Mouse (Mus musculus) intestine, postnatal 0 days (tissue): ENCODE results near the gene Ak3. TPM values are rescaled to one million over a fixed set of nuclear protein-coding genes. Genes with fewer than 3 reads are reported as not detected.

ENCODE experiments used
- ATAC-seq: fragments of 200-750 bp; cut with Nextera tagmentation; 2 replicates; pipeline ENCODE4 v1.8.0; 2017; ENCODE audit warnings: mild to moderate bottlenecking, moderate TSS enrichment, moderate library complexity
- H3K27ac ChIP-seq: fragments of 300-500 bp; sonication (generic); 2 replicates; pipeline ENCODE4 v1.5.1; 2014; ENCODE audit warnings: mild to moderate bottlenecking, low read depth, low read length, moderate library complexity
- H3K27me3 ChIP-seq: fragments of 300-500 bp; sonication (generic); replicated peaks from 2 replicates; pipeline ENCODE4 v1.6.1; 2014; ENCODE audit warnings: low read length, mixed read lengths; ENCODE audit not compliant: control insufficient read depth, insufficient read depth
- H3K36me3 ChIP-seq: fragments of 300-500 bp; sonication (generic); 2 replicates; pipeline ENCODE4 v1.6.1; 2014; ENCODE audit warnings: mild to moderate bottlenecking, moderate library complexity; ENCODE audit not compliant: control insufficient read depth, insufficient read depth
- H3K4me1 ChIP-seq: fragments of 300-500 bp; sonication (generic); replicated peaks from 2 replicates; pipeline ENCODE4 v1.6.1; 2014; ENCODE audit warnings: antibody characterized with exemption, low read length, mixed read lengths; ENCODE audit not compliant: control insufficient read depth, insufficient read depth
- H3K4me2 ChIP-seq: fragments of 300-500 bp; sonication (generic); replicated peaks from 2 replicates; pipeline ENCODE4 v1.6.1; 2014; ENCODE audit warnings: low read depth, mild to moderate bottlenecking, moderate library complexity
- H3K4me3 ChIP-seq: fragments of 300-500 bp; sonication (generic); 2 replicates; pipeline ENCODE4 v1.5.1; 2014; ENCODE audit warnings: low read depth, low read length
- H3K9ac ChIP-seq: fragments of 300-500 bp; sonication (generic); 2 replicates; pipeline ENCODE4 v1.6.1; 2014; ENCODE audit warnings: mild to moderate bottlenecking, low read depth, low read length
- H3K9me3 ChIP-seq: fragments of 300-500 bp; sonication (generic); 2 replicates; pipeline ENCODE4 v1.6.1; 2016; ENCODE audit warnings: mixed run types; ENCODE audit not compliant: control insufficient read depth
- CTCF ChIP-seq: sonication (generic); IDR thresholded peaks from 2 replicates; pipeline ENCODE4 v1.5.1; 2016; ENCODE audit warnings: low read depth, mild to moderate bottlenecking, control low read depth, antibody characterized with exemption, moderate library complexity
- WGBS: fragments of 180-500 bp; shearing (Covaris S2); extraction: QIAGEN DNeasy Blood & Tissue Kit; methylation state at CpG from one replicate; pipeline ENCODE4 v1.1.7; 2014; 5-methylcytosine and 5-hydroxymethylcytosine counted together
- polyA plus RNA-seq: library from polyadenylated mRNA; unstranded; fragments of >200 nt; fragmentation: Nextera tagmentation; extraction: Ambion mirVana; gene quantifications from 2 replicates; pipeline ENCODE4 v1.2.1, GENCODE M21; 2015

Gene Ak3
- polyA plus RNA-seq, 1 experiment from 2014 or later = 70.4 TPM

DNA sequence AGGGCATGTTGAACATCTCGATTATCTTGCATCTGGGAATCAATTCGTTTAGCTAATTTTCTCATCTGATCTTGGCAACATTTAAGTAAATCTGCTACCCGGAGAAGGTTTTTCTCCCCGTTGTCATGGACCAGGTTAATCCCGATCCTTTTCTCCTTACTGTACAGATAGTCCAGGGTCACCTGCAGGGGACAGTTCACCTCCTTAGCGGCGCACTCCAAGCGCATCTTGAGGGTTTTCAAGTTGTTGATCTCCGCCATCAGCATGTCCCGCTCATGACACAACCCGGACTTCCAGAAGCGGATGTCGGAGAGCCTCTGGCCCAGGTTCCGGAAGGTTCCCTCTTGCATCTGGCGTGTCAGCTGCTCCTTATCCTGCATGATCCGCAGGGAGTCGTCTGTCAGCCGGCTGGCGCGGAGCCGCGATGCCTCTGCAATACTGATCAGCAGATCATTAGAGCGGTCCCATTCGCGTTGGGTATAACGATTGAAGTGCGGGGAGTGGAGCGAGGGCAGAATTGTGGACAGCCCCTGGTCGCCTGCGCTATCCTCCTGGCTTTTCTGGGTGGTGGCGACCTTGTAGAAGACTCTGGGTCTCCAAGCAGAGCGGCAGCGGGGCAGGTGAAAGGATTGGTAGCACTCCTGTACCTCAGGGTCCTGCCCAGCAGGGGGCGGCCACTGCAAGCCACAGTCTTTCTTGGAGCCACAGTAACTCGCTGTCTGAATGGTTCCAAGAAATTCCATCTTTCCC is 72.7 kb downstream of the Ak3 start:
- Histone ChIP-seq H3K9me3 (no peaks in the 10 kb centered on the region), H3K4me3 (peak overlapping the region; percentile 39), H3K4me1 (no peaks in the 10 kb centered on the region), H3K27ac (no peak overlapping the region), H3K36me3 (no peaks in the 10 kb centered on the region), H3K27me3 (no peaks in the 10 kb centered on the region), H3K9ac (no peak overlapping the region), H3K4me2 (peak overlapping the region; percentile 77)
- WGBS = 16% methylated on average over 35 of the region's 35 CpGs
- peak; percentile 92 for TF ChIP-seq CTCF
- peak; percentile 73 for ATAC-seq

Other genes with a start within 250 kb of the Ak3 start
- gene Slc1a1, start 212.9 kb downstream of the Ak3 start, polyA plus RNA-seq = 2.2 and 3.8 TPM in 2 replicates
- 22.3 and 23.2 TPM in 2 replicates for gene Plpp6, start 84.0 kb downstream of the Ak3 start, polyA plus RNA-seq
- 3.8 and 4.8 TPM in 2 replicates for gene 4430402I18Rik, start 80.2 kb downstream of the Ak3 start, polyA plus RNA-seq
- gene Cdc37l1, start 57.6 kb downstream of the Ak3 start, polyA plus RNA-seq = 19.7 and 23.9 TPM in 2 replicates
- 16.0 and 17.4 TPM in 2 replicates for gene Rcl1, start 53.4 kb upstream of the Ak3 start, polyA plus RNA-seq
- 11.2 and 11.7 TPM in 2 replicates for gene Jak2, start 203.9 kb upstream of the Ak3 start, polyA plus RNA-seq